Mouse (Mus musculus) olfactory bulb, adult 2 months (tissue): Measurements from ENCODE around the gene Hist1h2bf. TPM values are rescaled to one million over a fixed set of nuclear protein-coding genes. Genes with fewer than 3 reads are reported as not detected.
"Not testable (repeated sequence)": the region's sequence is repeated elsewhere in the genome, so short reads cannot be mapped to it uniquely, and the experiment has no call there.

ENCODE experiments used
- H3K27ac ChIP-seq: fragments of 200-500 bp; 2 replicates; pipeline ENCODE4 v1.5.1; 2012; ENCODE audit warnings: low read depth, low read length; ENCODE audit not compliant: insufficient read depth
- H3K4me1 ChIP-seq: fragments of 200-500 bp; 2 replicates; pipeline ENCODE4 v1.6.1; 2012; ENCODE audit warnings: low read length; ENCODE audit not compliant: control insufficient read depth, insufficient read depth
- H3K4me3 ChIP-seq: fragments of 200-500 bp; 2 replicates; pipeline ENCODE4 v1.5.1; 2012; ENCODE audit warnings: mild to moderate bottlenecking, low read depth, low read length, moderate library complexity; ENCODE audit not compliant: insufficient read depth
- CTCF ChIP-seq: fragments of 200-500 bp; IDR thresholded peaks from 2 replicates; pipeline ENCODE4 v1.5.1; 2012; ENCODE audit warnings: low read depth, mild to moderate bottlenecking, low read length, moderate library complexity; ENCODE audit not compliant: insufficient read depth
- POLR2A ChIP-seq: fragments of 200-500 bp; IDR thresholded peaks from 2 replicates; pipeline ENCODE4 v1.6.1; 2012; ENCODE audit warnings: mild to moderate bottlenecking, low read depth, low read length, moderate library complexity; ENCODE audit not compliant: insufficient read depth
- WGBS: fragments of 180-500 bp; shearing (Covaris S2); methylation state at CpG from one replicate; pipeline ENCODE4 v1.1.7; 2018; 5-methylcytosine and 5-hydroxymethylcytosine counted together
- polyA plus RNA-seq: library from polyadenylated mRNA; stranded (reverse); fragments of >200 nt; gene quantifications from 2 replicates; pipeline ENCODE4 v1.2.4, GENCODE M21; 2012; ENCODE audit warnings: low replicate concordance; ENCODE audit not compliant: missing spikeins, insufficient read depth, insufficient read length

The Hist1h2bf gene
- polyA plus RNA-seq, 1 experiment = not detected

- no peak for TF ChIP-seq POLR2A
- TF ChIP-seq CTCF = no peak
- WGBS = 68% methylated on average over 3 of the region's 3 CpGs
- Histone ChIP-seq H3K4me1 (peaks cover 3% of the 10 kb centered on the region; the same call in 1 of the 2 replicates), H3K27ac (no peak overlapping the region), H3K4me3 (no peak overlapping the region)
These were observed 17.1 kb downstream of the Hist1h2bf start for GRCm38 (mm10) chr13:23556906-23557305.

GRCm38 (mm10) chr13:23555839-23556416 is 18.1 kb downstream of the Hist1h2bf start:
- H3K4me1 ChIP-seq = peaks cover 3% of the 10 kb centered on the region; the same call in 1 of the 2 replicates
- WGBS = under 1% methylated on average over 18 of the region's 18 CpGs
- TF ChIP-seq CTCF = no peak
- TF ChIP-seq POLR2A = no peak
- peak overlapping the region; percentile 60 for H3K4me3 ChIP-seq
- peak overlapping the region; percentile 85 for H3K27ac ChIP-seq

DNA sequence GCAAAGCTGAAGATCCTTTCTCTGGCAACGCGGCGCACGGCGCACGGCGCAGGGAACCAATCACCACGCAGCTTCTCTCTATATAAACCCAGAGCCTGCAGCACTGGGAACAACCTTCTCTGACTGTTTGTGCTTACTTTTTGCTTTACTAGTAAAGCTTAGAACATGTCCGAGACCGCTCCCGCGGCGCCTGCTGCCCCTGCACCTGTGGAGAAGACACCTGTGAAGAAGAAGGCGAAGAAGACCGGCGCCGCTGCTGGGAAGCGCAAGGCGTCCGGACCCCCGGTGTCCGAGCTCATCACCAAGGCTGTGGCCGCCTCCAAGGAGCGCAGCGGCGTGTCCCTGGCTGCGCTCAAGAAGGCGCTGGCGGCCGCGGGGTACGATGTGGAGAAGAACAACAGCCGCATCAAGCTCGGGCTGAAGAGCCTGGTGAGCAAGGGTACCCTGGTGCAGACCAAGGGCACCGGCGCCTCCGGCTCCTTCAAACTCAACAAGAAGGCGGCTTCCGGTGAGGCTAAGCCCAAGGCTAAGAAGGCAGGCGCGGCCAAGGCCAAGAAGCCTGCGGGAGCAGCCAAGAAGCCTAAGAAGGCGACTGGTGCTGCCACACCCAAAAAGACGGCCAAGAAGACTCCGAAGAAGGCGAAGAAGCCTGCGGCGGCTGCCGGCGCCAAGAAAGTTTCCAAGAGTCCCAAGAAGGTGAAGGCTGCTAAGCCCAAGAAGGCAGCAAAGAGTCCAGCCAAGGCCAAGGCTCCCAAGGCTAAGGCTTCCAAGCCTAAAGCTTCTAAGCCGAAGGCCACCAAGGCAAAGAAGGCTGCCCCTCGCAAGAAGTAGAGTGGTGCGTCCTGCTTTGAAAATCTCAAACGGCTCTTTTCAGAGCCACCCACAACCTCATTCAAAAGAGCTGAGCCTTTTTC is 18.8 kb downstream of the Hist1h2bf start:
- TF ChIP-seq POLR2A (peak; percentile 48; the same call in 1 of the 2 replicates), CTCF (no peak)
- peaks cover 3% of the 10 kb centered on the region; the same call in 1 of the 2 replicates for H3K4me1 ChIP-seq
- H3K4me3 ChIP-seq = peak overlapping the region; percentile 60
- under 1% methylated on average over 54 of the region's 54 CpGs for WGBS
- H3K27ac ChIP-seq = peak overlapping the region; percentile 71

DNA sequence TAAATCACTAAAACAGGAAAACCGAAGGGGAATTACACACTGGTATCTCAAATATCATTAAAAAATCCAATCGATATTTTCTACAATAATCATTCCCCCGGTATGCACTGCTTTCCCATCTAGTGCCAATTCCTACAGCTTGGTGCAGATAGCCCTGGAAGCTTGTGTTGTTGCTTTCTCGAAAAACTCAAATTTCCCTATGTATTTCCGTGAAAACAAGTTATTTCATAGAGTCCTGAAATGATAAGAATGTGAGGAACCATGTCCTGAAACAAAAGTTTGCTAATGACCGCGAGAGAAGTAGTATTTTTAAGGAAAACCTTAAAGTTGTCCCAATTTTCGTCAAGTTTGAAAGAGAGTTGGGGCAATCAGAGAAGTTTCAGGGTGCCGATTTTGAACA is 19.6 kb downstream of the Hist1h2bf start:
- Histone ChIP-seq H3K27ac (no peak overlapping the region), H3K4me1 (peaks cover 3% of the 10 kb centered on the region; the same call in 1 of the 2 replicates), H3K4me3 (no peak overlapping the region)
- WGBS = 14% methylated on average over 9 of the region's 9 CpGs
- TF ChIP-seq CTCF (no peak), POLR2A (no peak)

GRCm38 (mm10) chr13:23552962-23553361 is 21.0 kb downstream of the Hist1h2bf start, which contains the start of gene Hist1h1d:
Gene Hist1h1d, plus strand, starts transcription at chr13:23553262.
- Histone ChIP-seq H3K27ac (no peak within 1 kb of the TSS), H3K4me3 (no peak within 1 kb of the TSS), H3K4me1 (peaks cover 3% of the 10 kb centered on the region; the same call in 1 of the 2 replicates)
- TF ChIP-seq POLR2A (no peak), CTCF (no peak)

GRCm38 (mm10) chr13:23551931-23552914 is 21.8 kb downstream of the Hist1h2bf start:
- WGBS = 36% methylated on average over 8 of the region's 8 CpGs
- H3K27ac ChIP-seq = no peak overlapping the region
- TF ChIP-seq POLR2A (no peak), CTCF (no peak)
- H3K4me1 ChIP-seq = peaks cover 3% of the 10 kb centered on the region; the same call in 1 of the 2 replicates
- no peak overlapping the region for H3K4me3 ChIP-seq

GRCm38 (mm10) chr13:23551146-23551834 is 22.7 kb downstream of the Hist1h2bf start, which contains the start of gene Hist1h4f:
Gene Hist1h4f, minus strand, starts transcription at chr13:23551648.
- H3K4me1 ChIP-seq = not testable (repeated sequence)
- H3K4me3 ChIP-seq = peak within 1 kb of the TSS; percentile 53
- peak within 1 kb of the TSS; percentile 82 for H3K27ac ChIP-seq
- peak; percentile 78 for TF ChIP-seq POLR2A
- WGBS = under 1% methylated on average over 47 of the region's 47 CpGs

DNA sequence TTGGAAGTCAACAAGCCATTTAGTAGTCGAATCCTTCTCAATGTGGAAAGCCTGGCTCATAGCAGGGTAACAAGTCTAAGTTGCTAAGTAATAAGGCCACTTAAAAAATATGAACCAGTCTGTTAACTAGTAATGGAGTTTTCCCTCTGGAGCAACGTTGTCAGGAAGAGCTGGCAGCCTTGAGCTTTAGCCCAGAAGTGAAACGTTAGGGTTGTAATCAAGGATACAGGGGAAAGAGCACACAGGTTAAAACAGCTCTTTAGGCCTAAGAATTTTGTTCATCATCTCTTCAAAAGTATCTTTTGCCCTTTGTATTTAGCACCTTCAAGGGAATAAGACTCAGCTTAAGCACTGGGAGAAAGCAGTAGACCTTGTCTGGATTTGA is 23.2 kb downstream of the Hist1h2bf start:
- Histone ChIP-seq H3K4me3 (no peak overlapping the region), H3K27ac (no peak overlapping the region), H3K4me1 (peaks cover 3% of the 10 kb centered on the region; the same call in 1 of the 2 replicates)
- 7% methylated on average over 3 of the region's 3 CpGs for WGBS
- TF ChIP-seq CTCF (no peak), POLR2A (no peak)
